Mouse (Mus musculus): ENCODE data around the gene Cog4.

The Cog4 gene

DNA sequence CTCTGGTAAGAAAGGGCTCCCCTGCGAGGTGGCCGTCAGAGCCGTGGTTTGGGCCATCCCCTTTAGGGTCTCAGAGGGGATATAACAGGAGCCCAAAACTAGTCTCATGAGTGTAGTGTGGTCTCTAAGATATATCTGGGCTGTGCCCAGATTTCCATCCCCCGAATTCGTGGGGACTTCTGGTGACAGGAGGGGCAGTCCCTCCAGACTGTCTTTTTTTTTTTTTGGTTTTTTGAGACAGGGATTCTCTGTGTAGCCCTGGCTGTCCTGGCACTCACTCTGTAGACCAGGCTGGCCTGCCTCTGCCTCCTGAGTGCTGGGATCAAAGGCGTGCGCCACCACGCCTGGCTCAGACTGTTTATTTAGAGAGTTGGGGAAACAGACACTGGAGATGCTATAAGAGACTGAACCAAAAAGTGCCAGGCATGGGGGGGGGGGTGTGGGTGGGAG, 79.3 kb downstream of the Cog4 start:
- no peak for TF ChIP-seq GATA4 (IDR thresholded peaks at IDR 0.05; ENCODE audit: insufficient replicate concordance, low read length)

DNA sequence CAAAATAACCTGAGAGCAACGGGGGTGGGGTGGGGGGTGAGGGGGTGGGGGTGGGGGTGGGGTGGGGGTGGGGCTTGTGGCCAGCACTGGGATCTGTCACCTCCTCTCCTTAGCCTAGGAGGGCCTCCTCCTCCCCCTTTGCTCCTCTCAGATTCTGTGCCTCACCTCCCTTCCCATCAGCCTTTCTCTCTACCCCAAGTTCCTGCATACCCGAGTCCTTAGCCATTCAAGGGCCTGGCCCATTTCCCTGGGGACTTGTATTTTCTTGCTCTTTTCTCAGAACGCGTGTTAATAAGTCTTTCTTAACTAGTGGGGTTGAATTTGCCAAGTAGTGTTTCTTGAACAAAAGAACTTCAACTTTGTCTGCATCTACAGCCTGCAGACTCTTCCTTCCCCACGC, 80.3 kb downstream of the Cog4 start:
- no peak for TF ChIP-seq GATA4 (IDR thresholded peaks at IDR 0.05; ENCODE audit: insufficient replicate concordance, low read length)

DNA sequence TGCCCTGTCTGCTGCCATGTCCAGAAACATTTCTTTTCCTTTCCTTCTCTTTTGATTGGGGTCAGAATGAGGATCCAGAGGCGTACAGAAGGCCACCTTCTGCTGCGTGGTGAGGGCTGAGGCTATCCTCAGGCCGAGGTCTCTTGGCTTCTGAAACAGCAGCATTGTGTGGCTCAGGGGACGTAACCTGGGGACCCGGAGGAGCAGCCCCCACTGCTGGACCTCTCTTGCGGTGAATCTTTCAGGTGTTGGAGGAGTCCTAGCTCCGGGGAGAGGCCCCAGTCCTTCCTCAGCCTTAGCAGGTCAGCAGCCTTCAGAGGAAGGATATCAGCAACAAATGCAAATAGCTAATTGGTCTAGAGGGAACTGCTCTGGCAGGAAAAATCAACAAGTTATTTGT, 82.0 kb downstream of the Cog4 start:
- no peak for TF ChIP-seq GATA4 (IDR thresholded peaks at IDR 0.05; ENCODE audit: insufficient replicate concordance, low read length)

- TF ChIP-seq GATA4 (IDR thresholded peaks at IDR 0.05; ENCODE audit: insufficient replicate concordance, low read length) = no peak
Observed at GRCm38 (mm10) chr8:110929066-110929465, 82.7 kb downstream of the Cog4 start.

- peak; percentile 86; the same call in 1 of the 2 replicates for TF ChIP-seq GATA4 (IDR thresholded peaks at IDR 0.05; ENCODE audit: insufficient replicate concordance, low read length)
Observed at GRCm38 (mm10) chr8:110931176-110931939, 85.0 kb downstream of the Cog4 start.
